Mouse (Mus musculus) right cerebral cortex, postnatal 25 days (tissue): ENCODE measurements at regions not wholly inside any gene's neighbourhood (a gene's known extent, or its start where the extent isn't known, plus 50 kb on each side); places are given as distances from the start of the nearest gene placed in this dataset.

ENCODE experiments used
- DNase-seq: peaks from one replicate; pipeline ENCODE4 v3.0.0; 2022

DNA sequence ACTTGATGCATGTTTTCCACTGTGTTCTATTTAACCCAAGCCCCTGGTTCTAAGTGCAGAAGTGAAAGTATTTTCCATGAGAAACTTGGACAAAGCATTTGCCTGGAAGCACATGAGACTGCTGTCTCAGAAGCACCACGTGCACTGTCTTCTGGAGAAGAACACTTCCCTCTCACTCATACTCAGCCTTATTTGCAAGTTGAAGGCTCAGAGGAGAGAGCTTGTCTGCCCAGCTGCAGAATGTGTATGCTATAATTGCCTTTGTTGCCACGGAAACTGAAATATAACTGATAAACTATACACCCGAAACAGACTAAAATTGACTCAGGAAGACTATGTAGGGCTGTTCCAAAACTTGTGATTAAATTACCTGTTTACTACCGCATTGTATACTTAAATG is 3230.3 kb downstream of the 9330182O14Rik start:
- DNase-seq, result peak; percentile 5

GRCm38 (mm10) chr15:43373072-43373471 is 3238.9 kb downstream of the 9330182O14Rik start:
- no peak for DNase-seq

DNA sequence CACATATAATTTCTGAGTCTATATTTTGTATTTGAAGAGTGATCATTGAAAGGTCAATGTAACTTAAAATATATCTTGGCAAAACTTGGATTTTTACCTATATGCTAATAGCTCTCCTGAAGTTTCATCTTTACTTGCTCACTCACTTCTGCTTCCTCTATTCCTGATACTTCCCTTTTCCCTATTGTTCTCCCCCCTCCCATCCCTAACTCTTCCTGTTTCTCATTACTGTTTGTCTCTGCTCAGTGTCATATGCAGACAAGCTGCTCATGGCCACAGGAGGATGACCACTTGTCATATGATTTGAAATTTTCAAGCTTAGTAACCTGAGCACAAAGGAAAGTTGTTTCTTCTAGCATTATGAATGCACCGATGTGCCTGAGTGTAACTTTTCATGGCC is 3248.2 kb downstream of the 9330182O14Rik start:
- DNase-seq, result no peak

GRCm38 (mm10) chr15:43399821-43400220 is 3265.7 kb downstream of the 9330182O14Rik start:
- no peak for DNase-seq

DNA sequence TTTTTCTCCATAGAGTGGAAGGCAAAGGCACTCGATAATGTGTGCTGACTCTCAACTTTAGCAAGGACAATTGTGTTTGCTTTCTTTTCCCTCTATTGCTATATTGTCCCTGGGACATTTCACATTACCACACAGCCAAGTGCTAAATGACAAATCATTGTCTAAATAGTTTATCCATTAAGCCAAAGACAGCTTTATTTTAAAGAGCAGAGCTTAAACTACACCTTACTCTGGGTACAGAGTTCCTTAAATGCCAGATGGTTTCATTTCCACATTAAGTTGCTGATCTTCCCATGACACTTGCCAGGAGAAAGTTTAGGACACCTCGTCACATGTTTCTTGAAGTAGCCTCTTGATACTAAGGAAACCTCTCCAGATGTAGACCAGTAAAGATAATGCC is 3269.4 kb downstream of the 9330182O14Rik start:
- no peak for DNase-seq
